In the genomic region with DNA sequence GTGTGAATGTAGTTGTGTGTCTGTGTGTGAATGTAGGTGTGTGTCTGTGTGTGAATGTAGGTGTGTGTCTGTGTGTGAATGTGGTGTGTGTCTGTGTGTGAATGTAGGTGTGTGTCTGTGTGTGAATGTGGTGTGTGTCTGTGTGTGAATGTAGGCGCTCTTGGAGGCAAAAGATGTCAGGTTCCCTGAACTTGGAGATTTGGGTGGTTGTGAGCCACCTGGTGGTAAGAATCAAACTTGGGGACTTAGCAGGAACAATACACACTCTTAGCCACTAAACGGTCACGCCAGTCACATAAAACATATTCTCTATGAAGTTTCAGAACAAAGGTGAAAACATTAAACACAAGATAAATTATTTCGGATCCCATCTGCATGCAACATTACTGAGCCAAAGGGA, we compare ENCODE assay signal across 12 mouse cellular contexts. TPM values are rescaled to one million over a fixed set of nuclear protein-coding genes. Genes with fewer than 3 reads are reported as not detected.
DNase-seq lines count a peak whose midpoint lies in the region; ATAC-seq and TF ChIP-seq lines count a peak whose summit lies in the region.
"Had no signal": no experiment of that assay in that cellular context is flagged by ENCODE, and none has a peak within 500 bp of the region (broad histone marks: within the 10 kb centered on the region; RNA-seq: fewer than 3 reads in every experiment).

No protein-coding gene starts in this region.

- TF ChIP-seq CTCF in layer of hippocampus, adult 2 months (conservative IDR thresholded peaks at IDR 0.05) = peak; percentile 67

- peak; percentile 35 for DNase-seq in embryonic facial prominence, embryonic 11.5 days (ENCODE audit: low spot score)
- DNase-seq in embryonic facial prominence, embryonic 10.5 days (ENCODE audit: low spot score) = no peak
- DNase-seq in layer of hippocampus, adult 2 months (ENCODE audit: low spot score in 2 of 2) = peak in 1 of 2 experiments; percentile 29
- DNase-seq in layer of hippocampus, postnatal 36 days = no peak
- DNase-seq in NIH3T3 (ENCODE audit: low read depth) = peak; percentile 43
- peak; percentile 10 for DNase-seq in naive thymus-derived CD4-positive, alpha-beta T cell, adult 2 months (ENCODE audit: low read depth)
- DNase-seq in adrenal gland, adult 18-20 months (ENCODE audit: low spot score in 2 of 2) = no peak
- no peak for DNase-seq in testis, postnatal 14 days (ENCODE audit: low spot score)

- H3K27ac ChIP-seq in embryonic facial prominence, embryonic 11.5 days (replicated peaks; ENCODE audit: low read depth, low read length) = no peak overlapping the region
- no peak overlapping the region for H3K27ac ChIP-seq in embryonic facial prominence, embryonic 10.5 days (replicated peaks)
- no peak overlapping the region for H3K27ac ChIP-seq in layer of hippocampus, adult 2 months
- H3K27ac ChIP-seq: embryonic facial prominence, embryonic 12.5 days; hindbrain, embryonic 12.5 days; macrophage had no signal

- 78% methylated on average over 4 of the region's 4 CpGs for WGBS in embryonic facial prominence, embryonic 11.5 days
- 74% methylated on average over 4 of the region's 4 CpGs for WGBS in embryonic facial prominence, embryonic 10.5 days

- H3K9me3 ChIP-seq in embryonic facial prominence, embryonic 11.5 days (replicated peaks; ENCODE audit: control insufficient read depth, low read length) = no peaks in the 10 kb centered on the region
- H3K9me3 ChIP-seq in embryonic facial prominence, embryonic 10.5 days = no peaks in the 10 kb centered on the region
- H3K9me3 ChIP-seq: embryonic facial prominence, embryonic 12.5 days; hindbrain, embryonic 12.5 days had no signal

- H3K27me3 ChIP-seq in embryonic facial prominence, embryonic 11.5 days (ENCODE audit: control insufficient read depth, insufficient read depth, low read length) = no peaks in the 10 kb centered on the region
- no peaks in the 10 kb centered on the region for H3K27me3 ChIP-seq in embryonic facial prominence, embryonic 10.5 days (replicated peaks; ENCODE audit: low read depth, poor library complexity, severe bottlenecking)
- H3K27me3 ChIP-seq: embryonic facial prominence, embryonic 12.5 days; hindbrain, embryonic 12.5 days had no signal

- H3K4me2 ChIP-seq in embryonic facial prominence, embryonic 11.5 days (ENCODE audit: low read depth, low read length) = no peak overlapping the region
- H3K4me2 ChIP-seq: embryonic facial prominence, embryonic 12.5 days; hindbrain, embryonic 12.5 days had no signal

- H3K36me3 ChIP-seq in embryonic facial prominence, embryonic 11.5 days (replicated peaks; ENCODE audit: control insufficient read depth, insufficient read depth, low read depth, low read length) = no peaks in the 10 kb centered on the region
- no peaks in the 10 kb centered on the region for H3K36me3 ChIP-seq in embryonic facial prominence, embryonic 10.5 days (replicated peaks)
- H3K36me3 ChIP-seq: embryonic facial prominence, embryonic 12.5 days; hindbrain, embryonic 12.5 days had no signal

- no peaks in the 10 kb centered on the region for H3K4me1 ChIP-seq in embryonic facial prominence, embryonic 11.5 days (ENCODE audit: control insufficient read depth, insufficient read depth, low read length)
- H3K4me1 ChIP-seq in embryonic facial prominence, embryonic 10.5 days = peaks cover 22% of the 10 kb centered on the region
- H3K4me1 ChIP-seq: hindbrain, embryonic 12.5 days had no signal

- no peak for ATAC-seq in embryonic facial prominence, embryonic 11.5 days (replicated peaks; ENCODE audit: insufficient number of reproducible peaks, low FRiP score, low TSS enrichment, low read depth)

- H3K9ac ChIP-seq in embryonic facial prominence, embryonic 11.5 days (replicated peaks; ENCODE audit: low read length) = no peak overlapping the region
- H3K9ac ChIP-seq: embryonic facial prominence, embryonic 12.5 days; hindbrain, embryonic 12.5 days had no signal

- no peak overlapping the region for H3K4me3 ChIP-seq in embryonic facial prominence, embryonic 11.5 days (ENCODE audit: low read depth, low read length)
- H3K4me3 ChIP-seq in embryonic facial prominence, embryonic 10.5 days = no peak overlapping the region
- no peak overlapping the region for H3K4me3 ChIP-seq in layer of hippocampus, adult 2 months
- H3K4me3 ChIP-seq: embryonic facial prominence, embryonic 12.5 days; hindbrain, embryonic 12.5 days had no signal

RNA-seq across cellular contexts. Expression of a gene that starts 39.9 kb away (rescaled TPM):
- 20.4 and 21.4 TPM in 2 replicates for polyA plus RNA-seq in embryonic facial prominence, embryonic 11.5 days (2014; fragmentation: Nextera tagmentation; extraction: Ambion mirVana)
- polyA plus RNA-seq in embryonic facial prominence, embryonic 10.5 days (2016; fragmentation: Nextera tagmentation; extraction: Ambion mirVana) = 16.0 and 16.7 TPM in 2 replicates
- 10 to 100 TPM; 57.4 to 61.8 TPM for total RNA-seq in layer of hippocampus, adult 2 months (2021)
- 10 to 100 TPM; 56.3 to 61.7 TPM for total RNA-seq in layer of hippocampus, postnatal 36 days (2021)
- total RNA-seq in adrenal gland, adult 18-20 months (2021) = 10 to 100 TPM; 20.2 to 38.2 TPM
- total RNA-seq: neutrophil, adult 5-6 weeks had no signal

Comparison
In these comparisons a context has a peak if more than half of its experiments do, and no peak if none do; other contexts are left out.
1. DNase-seq: peak in embryonic facial prominence, embryonic 11.5 days (single experiment), NIH3T3 (single experiment) and naive thymus-derived CD4-positive, alpha-beta T cell, adult 2 months (single experiment); none in embryonic facial prominence, embryonic 10.5 days (single experiment), layer of hippocampus, postnatal 36 days (0 of 2), adrenal gland, adult 18-20 months (0 of 2) and testis, postnatal 14 days (single experiment).